ENCODE assay signal across 9 mouse cellular contexts in genomic region chr6:114282469-114283277, GRCm38 (mm10). TPM values are rescaled to one million over a fixed set of nuclear protein-coding genes. Genes with fewer than 3 reads are reported as not detected.
DNase-seq lines count a peak whose midpoint lies in the region; ATAC-seq and TF ChIP-seq lines count a peak whose summit lies in the region.
"Had no signal": no experiment of that assay in that cellular context is flagged by ENCODE, and none has a peak within 500 bp of the region (broad histone marks: within the 10 kb centered on the region; RNA-seq: fewer than 3 reads in every experiment).

Gene Slc6a1 (plus strand): TSS chr6:114282635.

- no peak for TF ChIP-seq CTCF in gastrocnemius, adult 2 months (IDR thresholded peaks at IDR 0.05)

- no peak within 1 kb of the TSS for H3K27ac ChIP-seq in gastrocnemius, adult 2 months

- intact Hi-C loops in gastrocnemius, adult 2 months (cut with DNase I): no loop called here

- peak within 1 kb of the TSS; percentile 45 for H3K4me3 ChIP-seq in gastrocnemius, adult 2 months

- peak; percentile 60 for DNase-seq in gastrocnemius, adult 2 months
- DNase-seq in gastrocnemius, adult 18-20 months (ENCODE audit: low spot score): no peak
- DNase-seq in cerebellum, postnatal 25 days: peak; percentile 56 to 77
- peak; percentile 62 for DNase-seq in kidney, postnatal 14 days
- peak; percentile 68 for DNase-seq in liver
- peak; percentile 61 for DNase-seq in neural tube, embryonic 10.5 days (ENCODE audit: extremely low spot score, low spot score)
- DNase-seq in thymus, postnatal 14 days: peak; percentile 24

- ATAC-seq in granulocyte monocyte progenitor cell, adult 5-6 weeks (replicated peaks; ENCODE audit: poor library complexity, severe bottlenecking): peak; percentile 50

RNA-seq across cellular contexts. Expression of gene Slc6a1, which starts in this region (rescaled TPM):
- under 1 TPM in 1 of 2 experiments, not detected in 1; 0.10 TPM for total RNA-seq in gastrocnemius, adult 2 months (2021)
- under 1 TPM; 0.17 to 0.23 TPM for total RNA-seq in gastrocnemius, adult 18-20 months (2021)
- not detected in 2 replicates for total RNA-seq in granulocyte monocyte progenitor cell, adult 5-6 weeks (2014; fragmentation: Nextera tagmentation)
- not detected in 2 replicates for total RNA-seq in granulocyte monocyte progenitor cell, adult 5-6 weeks (2017)
- total RNA-seq: hematopoietic stem cell, adult 5-6 weeks had no signal

Comparison
In these comparisons a context has a peak if more than half of its experiments do, and no peak if none do; other contexts are left out.
1. Peak in DNase-seq and H3K4me3 ChIP-seq in gastrocnemius, adult 2 months; RNA of the gene not detected or under 1 TPM.
2. Peak in ATAC-seq in granulocyte monocyte progenitor cell, adult 5-6 weeks; RNA of the gene not detected or under 1 TPM.